Mouse (Mus musculus): ENCODE measurements at regions not wholly inside any gene's neighbourhood (a gene's known extent, or its start where the extent isn't known, plus 50 kb on each side); places are given as distances from the start of the nearest gene placed in this dataset.

- DNase-seq (ENCODE audit: low read depth, low spot score): no peak
Observed at GRCm38 (mm10) chr2:116808113-116808512, 70.4 kb upstream of the Tmco5 start.

GRCm38 (mm10) chr2:116808554-116808953 lies 69.9 kb upstream of the Tmco5 start:
- DNase-seq (ENCODE audit: low read depth, low spot score): no peak

GRCm38 (mm10) chr2:116810116-116810515 lies 68.4 kb upstream of the Tmco5 start:
- DNase-seq (ENCODE audit: low read depth, low spot score): no peak

- DNase-seq (ENCODE audit: low read depth, low spot score): no peak
Observed at GRCm38 (mm10) chr2:116812869-116813558, 65.5 kb upstream of the Tmco5 start.

- no peak for DNase-seq (ENCODE audit: low read depth, low spot score)
Observed at GRCm38 (mm10) chr2:116813559-116813895, 65.0 kb upstream of the Tmco5 start.

- DNase-seq (ENCODE audit: low read depth, low spot score): no peak
Observed at GRCm38 (mm10) chr2:116817134-116817533, 61.4 kb upstream of the Tmco5 start.

- DNase-seq (ENCODE audit: low read depth, low spot score): no peak
Observed at GRCm38 (mm10) chr2:116817561-116817960, 60.9 kb upstream of the Tmco5 start.

GRCm38 (mm10) chr2:116818550-116818949 lies 59.9 kb upstream of the Tmco5 start:
- DNase-seq (ENCODE audit: low read depth, low spot score): no peak

- no peak for DNase-seq (ENCODE audit: low read depth, low spot score)
Observed at GRCm38 (mm10) chr2:116819016-116819687, 59.3 kb upstream of the Tmco5 start.

- DNase-seq (ENCODE audit: low read depth, low spot score): no peak
Observed at GRCm38 (mm10) chr2:116820831-116821745, 57.4 kb upstream of the Tmco5 start.
